Mouse (Mus musculus) kidney, embryonic 14.5 days (tissue): Measurements from ENCODE around the gene Klhdc8b. TPM values are rescaled to one million over a fixed set of nuclear protein-coding genes. Genes with fewer than 3 reads are reported as not detected.

Source experiments
- ATAC-seq: fragments of 200-750 bp; cut with Nextera tagmentation; 2 replicates; pipeline ENCODE4 v1.8.0; 2017; ENCODE audit warnings: moderate number of reproducible peaks, mild to moderate bottlenecking, moderate TSS enrichment, moderate library complexity; ENCODE audit not compliant: low FRiP score, low TSS enrichment
- H3K27ac ChIP-seq: fragments of 300-500 bp; sonication (generic); 2 replicates; pipeline ENCODE4 v1.5.1; 2014; ENCODE audit warnings: low read depth, mild to moderate bottlenecking, low read length, moderate library complexity, mixed read lengths
- H3K27me3 ChIP-seq: fragments of 300-500 bp; sonication (generic); 2 replicates; pipeline ENCODE4 v1.6.1; 2014; ENCODE audit warnings: mild to moderate bottlenecking, low read length; ENCODE audit not compliant: control insufficient read depth, insufficient read depth
- H3K36me3 ChIP-seq: fragments of 300-500 bp; sonication (generic); 2 replicates; pipeline ENCODE4 v1.6.1; 2014; ENCODE audit warnings: low read length, mixed read lengths; ENCODE audit not compliant: control insufficient read depth, insufficient read depth
- H3K4me1 ChIP-seq: fragments of 300-500 bp; sonication (generic); 2 replicates; pipeline ENCODE4 v1.6.1; 2014; ENCODE audit warnings: low read length, mixed read lengths; ENCODE audit not compliant: control insufficient read depth, insufficient read depth
- H3K4me2 ChIP-seq: fragments of 300-500 bp; sonication (generic); replicated peaks from 2 replicates; pipeline ENCODE4 v1.6.1; 2014; ENCODE audit warnings: low read depth, mild to moderate bottlenecking, low read length
- H3K4me3 ChIP-seq: fragments of 300-500 bp; sonication (generic); 2 replicates; pipeline ENCODE4 v1.5.1; 2014; ENCODE audit warnings: mild to moderate bottlenecking, low read length
- H3K9ac ChIP-seq: fragments of 300-500 bp; sonication (generic); 2 replicates; pipeline ENCODE4 v1.6.1; 2014; ENCODE audit warnings: low read depth, mild to moderate bottlenecking, low read length, moderate library complexity
- H3K9me3 ChIP-seq: fragments of 300-500 bp; sonication (generic); 2 replicates; pipeline ENCODE4 v1.6.1; 2016; ENCODE audit warnings: low read length; ENCODE audit not compliant: control insufficient read depth
- WGBS: fragments of 180-500 bp; shearing (Covaris S2); extraction: QIAGEN DNeasy Blood & Tissue Kit; methylation state at CpG from one replicate; pipeline ENCODE4 v1.1.7; 2014; 5-methylcytosine and 5-hydroxymethylcytosine counted together
- polyA plus RNA-seq: library from polyadenylated mRNA; unstranded; fragments of >200 nt; fragmentation: Nextera tagmentation; extraction: Ambion mirVana; gene quantifications from 2 replicates; pipeline ENCODE4 v1.2.1, GENCODE M21; 2014

Gene Klhdc8b
- polyA plus RNA-seq, 1 experiment from 2014 or later, result 21.6 TPM

GRCm38 (mm10) chr9:108484021-108484420 lies 22.6 kb upstream of the Klhdc8b start:
- Histone ChIP-seq H3K9ac (no peak overlapping the region), H3K4me3 (no peak overlapping the region), H3K27me3 (no peaks in the 10 kb centered on the region), H3K4me2 (no peak overlapping the region), H3K9me3 (no peaks in the 10 kb centered on the region), H3K27ac (no peak overlapping the region), H3K36me3 (peaks cover 76% of the 10 kb centered on the region), H3K4me1 (peaks cover 15% of the 10 kb centered on the region)
- WGBS, result 97% methylated on average over 15 of the region's 15 CpGs
- ATAC-seq, result no peak

DNA sequence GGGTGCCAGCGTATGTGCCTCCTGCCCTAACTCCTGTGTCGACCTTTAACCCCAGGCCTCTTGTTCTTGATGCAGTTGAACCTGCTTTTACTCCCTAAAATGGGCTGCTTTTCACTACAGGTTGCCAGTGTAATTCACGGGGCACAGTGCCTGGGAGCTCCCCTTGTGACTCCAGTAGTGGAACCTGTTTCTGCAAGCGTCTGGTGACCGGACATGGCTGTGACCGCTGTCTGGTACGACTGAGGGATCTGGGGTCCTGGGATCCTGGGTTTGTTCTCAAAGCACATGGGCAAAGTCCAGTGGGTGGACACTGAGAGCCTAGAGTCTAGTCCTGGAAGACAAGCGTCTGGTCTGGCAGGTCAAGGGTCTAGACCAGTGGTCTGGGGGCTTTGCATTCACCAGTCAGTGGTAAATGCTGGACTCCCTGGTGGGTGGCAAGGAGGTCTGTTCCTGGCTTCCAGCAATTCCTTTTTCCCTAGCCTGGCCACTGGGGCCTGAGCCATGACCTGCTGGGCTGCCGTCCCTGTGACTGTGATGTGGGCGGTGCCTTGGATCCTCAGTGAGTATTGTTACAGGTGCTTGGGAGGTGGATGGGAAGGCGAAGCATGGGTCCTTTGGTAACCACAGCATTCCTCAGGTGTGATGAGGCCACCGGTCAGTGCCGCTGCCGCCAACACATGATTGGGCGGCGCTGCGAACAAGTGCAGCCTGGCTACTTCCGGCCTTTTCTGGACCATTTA lies 21.8 kb upstream of the Klhdc8b start:
- Histone ChIP-seq H3K4me2 (no peak overlapping the region), H3K36me3 (peaks cover 68% of the 10 kb centered on the region), H3K27ac (no peak overlapping the region), H3K9me3 (no peaks in the 10 kb centered on the region), H3K4me3 (no peak overlapping the region), H3K4me1 (peaks cover 17% of the 10 kb centered on the region), H3K27me3 (no peaks in the 10 kb centered on the region), H3K9ac (no peak overlapping the region)
- 91% methylated on average over 18 of the region's 18 CpGs for WGBS
- no peak for ATAC-seq

- 92% methylated on average over 19 of the region's 19 CpGs for WGBS
- Histone ChIP-seq H3K27ac (no peak overlapping the region), H3K9me3 (no peaks in the 10 kb centered on the region), H3K4me2 (no peak overlapping the region), H3K4me1 (peaks cover 17% of the 10 kb centered on the region), H3K9ac (no peak overlapping the region), H3K36me3 (peaks cover 53% of the 10 kb centered on the region), H3K27me3 (no peaks in the 10 kb centered on the region), H3K4me3 (no peak overlapping the region)
- ATAC-seq, result no peak
Observed at GRCm38 (mm10) chr9:108481520-108482210, 20.3 kb upstream of the Klhdc8b start.

GRCm38 (mm10) chr9:108480813-108481519 lies 19.6 kb upstream of the Klhdc8b start:
- Histone ChIP-seq H3K9me3 (no peaks in the 10 kb centered on the region), H3K27ac (no peak overlapping the region), H3K27me3 (no peaks in the 10 kb centered on the region), H3K4me3 (peak overlapping the region; percentile 55; the same call in 1 of the 2 replicates), H3K36me3 (peaks cover 46% of the 10 kb centered on the region), H3K9ac (no peak overlapping the region), H3K4me2 (peak overlapping the region; percentile 84), H3K4me1 (peaks cover 17% of the 10 kb centered on the region)
- 89% methylated on average over 28 of the region's 28 CpGs for WGBS
- ATAC-seq, result no peak

DNA sequence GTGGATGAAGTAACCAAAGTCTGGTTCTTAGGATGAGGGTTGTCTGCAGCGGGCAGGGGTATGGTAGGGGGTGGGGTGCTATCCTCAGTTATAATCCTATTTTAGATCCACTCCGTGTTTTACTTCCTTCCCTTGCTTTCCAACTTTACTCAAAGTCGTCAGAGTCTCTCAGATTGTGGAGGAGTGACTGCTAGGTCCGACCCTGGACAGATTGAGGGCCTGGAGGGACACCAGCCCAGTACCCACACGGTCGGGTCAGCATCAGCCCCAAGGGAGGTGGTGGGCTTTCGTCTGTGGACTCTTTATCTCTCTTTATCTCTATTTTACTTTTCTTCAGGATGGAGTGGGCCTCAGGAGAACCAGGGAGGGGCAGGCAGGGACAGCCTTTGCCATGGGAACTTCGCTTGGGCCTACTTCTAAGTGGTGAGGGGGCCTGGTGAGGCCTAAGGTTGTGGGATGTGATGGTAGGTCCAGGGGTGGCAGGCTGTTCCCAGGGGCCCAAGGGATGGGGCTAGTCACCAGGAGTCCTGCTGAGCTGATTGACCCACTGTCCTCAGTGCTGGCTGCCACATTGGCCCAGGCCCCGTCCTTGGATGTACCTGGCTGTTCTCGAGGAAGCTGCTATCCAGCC lies 18.5 kb upstream of the Klhdc8b start, which contains the start of gene Lamb2:
Lamb2 (plus strand) TSS at position 16 of the 631 bp plus-strand sequence.
- ATAC-seq, result peak; percentile 72

GRCm38 (mm10) chr9:108479241-108479640 lies 17.9 kb upstream of the Klhdc8b start:
- Histone ChIP-seq H3K9ac (no peak overlapping the region), H3K27me3 (no peaks in the 10 kb centered on the region), H3K4me3 (peak overlapping the region; percentile 41; the same call in 1 of the 2 replicates), H3K9me3 (no peaks in the 10 kb centered on the region), H3K27ac (peak overlapping the region; percentile 92), H3K4me1 (peaks cover 17% of the 10 kb centered on the region), H3K36me3 (peaks cover 30% of the 10 kb centered on the region), H3K4me2 (peak overlapping the region; percentile 53)
- no peak; the same call in 1 of the 2 replicates for ATAC-seq
- 36% methylated on average over 11 of the region's 11 CpGs for WGBS

More for the DNA sequence above, 18.5 kb upstream of the Klhdc8b start, which contains the start of gene Lamb2:
- Histone ChIP-seq H3K36me3 (peaks cover 34% of the 10 kb centered on the region), H3K9ac (peak within 1 kb of the TSS; percentile 73), H3K9me3 (no peaks in the 10 kb centered on the region), H3K4me2 (peak within 1 kb of the TSS; percentile 84), H3K27ac (peak within 1 kb of the TSS; percentile 92), H3K27me3 (no peaks in the 10 kb centered on the region), H3K4me1 (peaks cover 17% of the 10 kb centered on the region), H3K4me3 (peak within 1 kb of the TSS; percentile 55)
- WGBS, result 8% methylated on average over 10 of the region's 10 CpGs

GRCm38 (mm10) chr9:108478638-108479156 lies 17.3 kb upstream of the Klhdc8b start:
- H3K9me3 ChIP-seq, result no peaks in the 10 kb centered on the region
- peak overlapping the region; percentile 92 for H3K27ac ChIP-seq
- peak overlapping the region; percentile 52; the same call in 1 of the 2 replicates for H3K9ac ChIP-seq
- peaks cover 25% of the 10 kb centered on the region for H3K36me3 ChIP-seq
- H3K27me3 ChIP-seq, result no peaks in the 10 kb centered on the region
- 1% methylated on average over 20 of the region's 20 CpGs for WGBS
- H3K4me1 ChIP-seq, result peaks cover 17% of the 10 kb centered on the region
- H3K4me2 ChIP-seq, result peak overlapping the region; percentile 53
- peak overlapping the region; percentile 41 for H3K4me3 ChIP-seq
- peak; percentile 82 for ATAC-seq

GRCm38 (mm10) chr9:108474528-108474927 lies 13.1 kb upstream of the Klhdc8b start:
- WGBS, result 55% methylated on average over 1 of the region's 1 CpGs
- H3K4me1 ChIP-seq, result peaks cover 6% of the 10 kb centered on the region
- no peak overlapping the region for H3K4me2 ChIP-seq
- no peaks in the 10 kb centered on the region for H3K36me3 ChIP-seq
- H3K27me3 ChIP-seq, result no peaks in the 10 kb centered on the region
- no peaks in the 10 kb centered on the region for H3K9me3 ChIP-seq
- no peak overlapping the region for H3K27ac ChIP-seq
- H3K4me3 ChIP-seq, result no peak overlapping the region
- ATAC-seq, result no peak
- no peak overlapping the region for H3K9ac ChIP-seq
